Mouse (Mus musculus): Measurements from ENCODE around the gene Trnp1.

DNA sequence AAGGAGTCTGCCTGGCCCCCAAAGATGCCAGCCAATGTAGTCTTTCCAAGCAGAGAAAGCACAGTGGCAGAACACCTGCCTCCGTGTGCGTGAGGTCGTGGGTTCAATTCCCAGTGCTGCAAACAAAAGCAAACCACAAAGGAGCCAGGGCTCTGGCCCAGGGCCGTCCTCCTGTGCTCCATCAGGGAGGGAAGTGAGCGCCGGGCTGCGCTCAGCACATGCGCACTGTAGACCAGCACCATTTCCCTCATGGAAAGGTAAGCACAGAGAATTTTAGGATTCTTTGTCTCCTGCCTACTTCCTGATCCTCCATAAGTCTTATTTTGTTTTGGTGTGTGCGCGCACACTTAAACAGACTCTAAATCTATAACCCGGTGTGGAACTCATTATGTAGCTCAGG lies 50.4 kb downstream of the Trnp1 start:
- TF ChIP-seq MYOG (IDR thresholded peaks at IDR 0.05; ENCODE audit: control insufficient read depth, extremely low read depth, insufficient read length), result no peak
- no peak for TF ChIP-seq CTCF (IDR thresholded peaks at IDR 0.05; ENCODE audit: control insufficient read depth, insufficient read depth, insufficient read length)
- no peak for TF ChIP-seq MAX (IDR thresholded peaks at IDR 0.05)
- no peak for TF ChIP-seq FOSL1 (IDR thresholded peaks at IDR 0.05; ENCODE audit: insufficient read depth, low read length, poor library complexity, severe bottlenecking)
